Mouse (Mus musculus): ENCODE measurements around the gene Olfr1373.

- TF ChIP-seq POLR2A (IDR thresholded peaks at IDR 0.05; ENCODE audit: low read depth, low read length): peak; percentile 4; the same call in 1 of the 2 replicates
- TF ChIP-seq CTCF (IDR thresholded peaks at IDR 0.05; ENCODE audit: borderline replicate concordance, insufficient read depth, low read length): no peak
Observed at GRCm38 (mm10) chr11:52097596-52097995, 47.7 kb downstream of the Olfr1373 start.
